Mouse (Mus musculus) ES-Bruce4 (cell line): Measurements from ENCODE around the gene Il18bp. TPM values are rescaled to one million over a fixed set of nuclear protein-coding genes. Genes with fewer than 3 reads are reported as not detected.

ENCODE experiments used
- H3K27ac ChIP-seq: 2 replicates; pipeline ENCODE4 v1.5.1; 2012; ENCODE audit warnings: low read length, inconsistent platforms; ENCODE audit not compliant: insufficient read depth
- H3K27me3 ChIP-seq: 2 replicates; pipeline ENCODE4 v1.6.1; 2012; ENCODE audit warnings: mild to moderate bottlenecking, low read length, inconsistent platforms; ENCODE audit not compliant: control insufficient read depth, poor library complexity, insufficient read depth, severe bottlenecking
- H3K36me3 ChIP-seq: 2 replicates; pipeline ENCODE4 v1.6.1; 2012; ENCODE audit warnings: inconsistent platforms, mild to moderate bottlenecking, low read length, moderate library complexity; ENCODE audit not compliant: control insufficient read depth, poor library complexity, insufficient read depth, severe bottlenecking
- H3K4me1 ChIP-seq: one replicate; pipeline ENCODE4 v1.8.1; 2011; ENCODE audit warnings: low read length; ENCODE audit not compliant: control insufficient read depth, insufficient read depth
- H3K4me3 ChIP-seq: 2 replicates; pipeline ENCODE4 v1.5.1; 2011; ENCODE audit warnings: low read depth, mild to moderate bottlenecking, low read length
- H3K9ac ChIP-seq: 2 replicates; pipeline ENCODE4 v1.6.1; 2012; ENCODE audit warnings: low read depth, mild to moderate bottlenecking, inconsistent platforms; ENCODE audit not compliant: poor library complexity, severe bottlenecking
- H3K9me3 ChIP-seq: replicated peaks from 2 replicates; pipeline ENCODE4 v1.6.1; 2012; ENCODE audit warnings: mild to moderate bottlenecking, low read length, inconsistent platforms; ENCODE audit not compliant: control insufficient read depth, poor library complexity, insufficient read depth, severe bottlenecking
- CTCF ChIP-seq: IDR thresholded peaks from one replicate; pipeline ENCODE4 v1.8.1; 2011; ENCODE audit warnings: low read depth, low read length
- EP300 ChIP-seq: IDR thresholded peaks from 2 replicates; pipeline ENCODE4 v1.6.1; 2011; ENCODE audit warnings: low read depth, low read length; ENCODE audit not compliant: insufficient read depth
- POLR2A ChIP-seq: IDR thresholded peaks from one replicate; pipeline ENCODE4 v1.8.1; 2011; ENCODE audit warnings: low read length; ENCODE audit not compliant: insufficient read depth
- polyA plus RNA-seq: library from polyadenylated mRNA; stranded (reverse); fragments of >200 nt; gene quantifications from 2 replicates; pipeline ENCODE4 v1.2.4, GENCODE M21; 2011; ENCODE audit warnings: low read depth; ENCODE audit not compliant: missing spikeins, insufficient read depth, insufficient read length

Il18bp gene
- polyA plus RNA-seq, 1 experiment: 6.3 TPM

- no peak overlapping the region for H3K9ac ChIP-seq
- H3K27ac ChIP-seq: no peak overlapping the region
- no peaks in the 10 kb centered on the region for H3K9me3 ChIP-seq
- no peak overlapping the region for H3K4me3 ChIP-seq
- TF ChIP-seq CTCF (no peak), EP300 (no peak), POLR2A (no peak)
- H3K36me3 ChIP-seq: peaks cover 41% of the 10 kb centered on the region
- no peaks in the 10 kb centered on the region for H3K4me1 ChIP-seq
- no peaks in the 10 kb centered on the region for H3K27me3 ChIP-seq
Measured at GRCm38 (mm10) chr7:102016936-102017335, 1.6 kb downstream of the Il18bp start.

GRCm38 (mm10) chr7:102014995-102015394 is 3.5 kb downstream of the Il18bp start:
- Histone ChIP-seq H3K4me1 (no peaks in the 10 kb centered on the region), H3K9ac (no peak overlapping the region), H3K27me3 (no peaks in the 10 kb centered on the region), H3K9me3 (no peaks in the 10 kb centered on the region), H3K27ac (no peak overlapping the region), H3K36me3 (peaks cover 56% of the 10 kb centered on the region), H3K4me3 (no peak overlapping the region)
- TF ChIP-seq EP300 (no peak), POLR2A (no peak), CTCF (no peak)

- Histone ChIP-seq H3K36me3 (peaks cover 66% of the 10 kb centered on the region), H3K4me3 (no peak overlapping the region), H3K27me3 (no peaks in the 10 kb centered on the region), H3K4me1 (no peaks in the 10 kb centered on the region), H3K9me3 (no peaks in the 10 kb centered on the region), H3K9ac (no peak overlapping the region), H3K27ac (no peak overlapping the region)
- TF ChIP-seq EP300 (no peak), CTCF (no peak), POLR2A (no peak)
Measured at GRCm38 (mm10) chr7:102013416-102013815, 5.1 kb downstream of the Il18bp start.

- TF ChIP-seq EP300 (no peak), POLR2A (no peak), CTCF (no peak)
- H3K27me3 ChIP-seq: no peaks in the 10 kb centered on the region
- no peak overlapping the region for H3K4me3 ChIP-seq
- H3K4me1 ChIP-seq: no peaks in the 10 kb centered on the region
- no peak overlapping the region for H3K27ac ChIP-seq
- peaks cover 71% of the 10 kb centered on the region for H3K36me3 ChIP-seq
- H3K9ac ChIP-seq: no peak overlapping the region
- no peaks in the 10 kb centered on the region for H3K9me3 ChIP-seq
Measured at GRCm38 (mm10) chr7:102011855-102012254, 6.6 kb downstream of the Il18bp start.

GRCm38 (mm10) chr7:102006520-102006919 is 12.0 kb downstream of the Il18bp start:
- Histone ChIP-seq H3K27ac (no peak overlapping the region), H3K4me1 (no peaks in the 10 kb centered on the region), H3K9ac (no peak overlapping the region), H3K9me3 (no peaks in the 10 kb centered on the region), H3K4me3 (no peak overlapping the region), H3K27me3 (no peaks in the 10 kb centered on the region), H3K36me3 (peaks cover 56% of the 10 kb centered on the region)
- TF ChIP-seq EP300: no peak
- no peak for TF ChIP-seq CTCF
- no peak for TF ChIP-seq POLR2A

GRCm38 (mm10) chr7:102000921-102001630 is 17.4 kb downstream of the Il18bp start:
- Histone ChIP-seq H3K4me1 (no peaks in the 10 kb centered on the region), H3K27ac (no peak overlapping the region), H3K9me3 (no peaks in the 10 kb centered on the region), H3K27me3 (no peaks in the 10 kb centered on the region), H3K4me3 (no peak overlapping the region), H3K36me3 (peaks cover 38% of the 10 kb centered on the region), H3K9ac (no peak overlapping the region)
- TF ChIP-seq CTCF: no peak
- no peak for TF ChIP-seq POLR2A
- no peak for TF ChIP-seq EP300
